Mouse (Mus musculus): ENCODE measurements around the gene Adamts17.

Adamts17 gene

GRCm38 (mm10) chr7:67032616-67033015 is 193.1 kb downstream of the Adamts17 start:
- no peak for DNase-seq (ENCODE audit: low spot score in 2 of 2)

- DNase-seq (ENCODE audit: low spot score in 2 of 2): no peak
Observed at GRCm38 (mm10) chr7:67034369-67034768, 194.8 kb downstream of the Adamts17 start.

GRCm38 (mm10) chr7:67035246-67035645 is 195.7 kb downstream of the Adamts17 start:
- DNase-seq (ENCODE audit: low spot score in 2 of 2): no peak

- no peak for DNase-seq (ENCODE audit: low spot score in 2 of 2)
Observed at GRCm38 (mm10) chr7:67035661-67036060, 196.1 kb downstream of the Adamts17 start.

GRCm38 (mm10) chr7:67036502-67037485 is 197.3 kb downstream of the Adamts17 start:
- DNase-seq (ENCODE audit: low spot score in 2 of 2): no peak

GRCm38 (mm10) chr7:67037726-67038520 is 198.4 kb downstream of the Adamts17 start:
- DNase-seq (ENCODE audit: low spot score in 2 of 2): no peak

- DNase-seq (ENCODE audit: low spot score in 2 of 2): no peak
Observed at GRCm38 (mm10) chr7:67039143-67039542, 199.6 kb downstream of the Adamts17 start.

- no peak for DNase-seq (ENCODE audit: low spot score in 2 of 2)
Observed at GRCm38 (mm10) chr7:67039861-67040260, 200.3 kb downstream of the Adamts17 start.

- DNase-seq (ENCODE audit: low spot score in 2 of 2): no peak
Observed at GRCm38 (mm10) chr7:67041685-67042084, 202.2 kb downstream of the Adamts17 start.

- DNase-seq (ENCODE audit: low spot score in 2 of 2): no peak
Observed at GRCm38 (mm10) chr7:67044121-67044817, 204.7 kb downstream of the Adamts17 start.

GRCm38 (mm10) chr7:67045202-67045601 is 205.7 kb downstream of the Adamts17 start:
- DNase-seq (ENCODE audit: low spot score in 2 of 2): no peak

GRCm38 (mm10) chr7:67049206-67049605 is 209.7 kb downstream of the Adamts17 start:
- no peak for DNase-seq (ENCODE audit: low spot score in 2 of 2)

- DNase-seq (ENCODE audit: low spot score in 2 of 2): no peak
Observed at GRCm38 (mm10) chr7:67050424-67050823, 210.9 kb downstream of the Adamts17 start.

- DNase-seq (ENCODE audit: low spot score in 2 of 2): no peak
Observed at GRCm38 (mm10) chr7:67051089-67051718, 211.7 kb downstream of the Adamts17 start.

- no peak for DNase-seq (ENCODE audit: low spot score in 2 of 2)
Observed at GRCm38 (mm10) chr7:67054876-67055275, 215.3 kb downstream of the Adamts17 start.

GRCm38 (mm10) chr7:67055510-67055909 is 216.0 kb downstream of the Adamts17 start:
- no peak for DNase-seq (ENCODE audit: low spot score in 2 of 2)

- DNase-seq (ENCODE audit: low spot score in 2 of 2): no peak
Observed at GRCm38 (mm10) chr7:67061756-67062155, 222.2 kb downstream of the Adamts17 start.

GRCm38 (mm10) chr7:67062571-67062970 is 223.0 kb downstream of the Adamts17 start:
- DNase-seq (ENCODE audit: low spot score in 2 of 2): no peak

- DNase-seq (ENCODE audit: low spot score in 2 of 2): peak; percentile 73 to 82
Observed at GRCm38 (mm10) chr7:67064627-67065305, 225.2 kb downstream of the Adamts17 start.

- DNase-seq (ENCODE audit: low spot score in 2 of 2): no peak
Observed at GRCm38 (mm10) chr7:67065631-67066030, 226.1 kb downstream of the Adamts17 start.
